Mouse (Mus musculus) subcutaneous adipose tissue, adult 2 months (tissue): ENCODE data around the gene Adamts17. TPM values are rescaled to one million over a fixed set of nuclear protein-coding genes. Genes with fewer than 3 reads are reported as not detected.

Experiments
- polyA plus RNA-seq: library from polyadenylated mRNA; depleted of rRNA; stranded (reverse); fragments of >200 nt; gene quantifications from 2 replicates; pipeline ENCODE4 v1.2.3, GENCODE M21; 2012; ENCODE audit warnings: low replicate concordance; rRNA removed

The Adamts17 gene
- 0.37 and 1.4 TPM in 2 replicates for polyA plus RNA-seq

GRCm38 (mm10) chr7:66839463-66840007 is at the start of gene Adamts17:
TSS of gene Adamts17 (plus strand) at chr7:66839735.

Other genes with a start within 250 kb of the Adamts17 start
- 3.7 and 6.1 TPM in 2 replicates for gene Asb7, start 150.1 kb upstream of the Adamts17 start, polyA plus RNA-seq
- gene Lins1, start 149.8 kb upstream of the Adamts17 start, polyA plus RNA-seq: 6.7 and 11.2 TPM in 2 replicates
- 2.5 TPM in 1 of 2 replicates, not detected in the other for gene Cers3, start 96.2 kb upstream of the Adamts17 start, polyA plus RNA-seq